Mouse (Mus musculus): ENCODE measurements around the gene Abcc12. TPM values are rescaled to one million over a fixed set of nuclear protein-coding genes. Genes with fewer than 3 reads are reported as not detected.
A peak's percentile ranks its signal among the peaks of the same experiment; 100 is the strongest.

Gene Abcc12
- polyA plus RNA-seq, 1 experiment from 2014 or later, result not detected

DNA sequence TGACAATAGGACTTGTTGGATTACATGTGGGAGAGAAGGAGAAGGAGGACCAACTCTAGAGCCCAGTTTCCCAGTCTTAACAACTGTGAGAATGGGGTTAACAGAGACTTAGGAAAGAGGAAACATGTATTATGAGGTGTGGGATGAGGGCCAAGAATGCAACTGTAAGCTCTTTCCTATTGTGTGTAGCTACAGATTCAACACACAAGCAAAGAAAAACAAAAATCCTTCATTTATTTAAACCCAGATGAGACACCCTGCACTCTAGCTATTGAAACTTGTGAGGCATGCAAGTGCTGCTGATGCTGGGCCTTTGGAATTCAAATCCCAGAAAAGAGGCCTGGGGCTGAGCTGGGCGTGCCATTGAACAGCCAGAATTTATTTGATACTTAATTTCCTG lies 18.7 kb downstream of the Abcc12 start:
- Histone ChIP-seq H3K27me3 (ENCODE audit: poor library complexity, severe bottlenecking) (no peaks in the 10 kb centered on the region), H3K4me3 (no peak overlapping the region), H3K36me3 (replicated peaks) (no peaks in the 10 kb centered on the region), H3K4me1 (peaks cover 22% of the 10 kb centered on the region), H3K27ac (no peak overlapping the region), H3K9me3 (no peaks in the 10 kb centered on the region)
- DNase-seq (ENCODE audit: extremely low spot score, low spot score), result no peak
- 55% methylated on average over 1 of the region's 1 CpGs for WGBS

DNA sequence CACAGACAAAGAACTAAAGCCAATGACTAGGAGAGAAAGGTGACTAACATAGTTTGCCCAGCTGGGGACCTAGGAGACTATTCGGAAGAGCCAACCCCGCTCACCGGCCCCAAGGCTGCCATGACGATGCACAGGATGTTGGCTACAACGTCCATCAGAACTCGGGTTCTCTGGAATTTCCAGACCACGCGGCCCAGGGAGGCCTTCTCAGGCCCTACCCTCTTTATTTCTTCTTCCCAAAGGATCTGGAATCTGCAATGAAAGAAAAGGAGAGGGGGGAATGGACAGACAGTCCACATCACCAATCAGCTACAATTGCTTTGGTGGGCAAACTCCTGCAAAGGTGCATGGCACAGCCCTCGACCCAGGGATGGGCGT lies 19.8 kb downstream of the Abcc12 start:
- H3K4me3 ChIP-seq, result no peak overlapping the region
- no peak overlapping the region for H3K27ac ChIP-seq
- H3K27me3 ChIP-seq (ENCODE audit: poor library complexity, severe bottlenecking), result no peaks in the 10 kb centered on the region
- no peaks in the 10 kb centered on the region for H3K36me3 ChIP-seq (replicated peaks)
- peaks cover 22% of the 10 kb centered on the region for H3K4me1 ChIP-seq
- no peaks in the 10 kb centered on the region for H3K9me3 ChIP-seq
- WGBS, result 92% methylated on average over 10 of the region's 10 CpGs
- no peak for DNase-seq (ENCODE audit: extremely low spot score, low spot score)

DNA sequence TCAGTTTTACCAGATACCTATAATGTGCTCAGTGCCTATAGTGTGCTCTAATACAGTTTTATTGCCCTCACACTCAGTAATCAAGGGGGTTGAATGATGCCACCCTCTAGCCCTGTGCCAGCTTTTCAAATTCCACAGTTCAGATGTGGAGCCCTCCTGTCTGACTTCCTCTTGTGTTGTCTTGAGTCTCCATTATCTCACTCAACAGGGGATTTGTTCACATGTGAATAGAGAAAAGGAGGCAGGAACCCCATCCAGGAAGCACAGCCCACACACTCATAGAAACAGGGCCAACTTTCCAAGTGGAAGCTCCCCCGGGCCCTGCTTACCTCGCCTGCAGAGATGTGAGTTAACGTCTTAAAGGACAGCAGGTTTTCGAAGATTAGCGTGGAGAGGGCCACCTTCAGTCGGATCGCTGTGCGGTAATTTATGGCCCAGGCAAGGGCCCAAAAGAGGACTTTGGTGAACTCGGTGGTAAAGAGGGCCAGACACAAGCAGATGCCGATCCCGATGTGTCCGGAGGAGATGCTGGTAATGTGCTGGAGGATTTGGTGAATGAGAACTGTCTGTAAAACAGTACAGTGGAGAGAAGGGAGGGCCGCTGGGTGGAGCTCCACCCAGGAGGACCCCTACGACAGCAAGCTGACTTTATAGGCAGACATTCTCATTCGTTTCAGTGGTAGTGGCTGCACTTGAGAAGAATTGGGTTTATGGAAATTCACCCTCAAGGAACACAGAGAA lies 20.4 kb downstream of the Abcc12 start:
- Histone ChIP-seq H3K36me3 (replicated peaks) (no peaks in the 10 kb centered on the region), H3K27me3 (ENCODE audit: poor library complexity, severe bottlenecking) (no peaks in the 10 kb centered on the region), H3K9me3 (no peaks in the 10 kb centered on the region), H3K4me1 (peaks cover 22% of the 10 kb centered on the region), H3K4me3 (no peak overlapping the region), H3K27ac (no peak overlapping the region)
- 89% methylated on average over 15 of the region's 15 CpGs for WGBS
- DNase-seq (ENCODE audit: extremely low spot score, low spot score), result no peak

DNA sequence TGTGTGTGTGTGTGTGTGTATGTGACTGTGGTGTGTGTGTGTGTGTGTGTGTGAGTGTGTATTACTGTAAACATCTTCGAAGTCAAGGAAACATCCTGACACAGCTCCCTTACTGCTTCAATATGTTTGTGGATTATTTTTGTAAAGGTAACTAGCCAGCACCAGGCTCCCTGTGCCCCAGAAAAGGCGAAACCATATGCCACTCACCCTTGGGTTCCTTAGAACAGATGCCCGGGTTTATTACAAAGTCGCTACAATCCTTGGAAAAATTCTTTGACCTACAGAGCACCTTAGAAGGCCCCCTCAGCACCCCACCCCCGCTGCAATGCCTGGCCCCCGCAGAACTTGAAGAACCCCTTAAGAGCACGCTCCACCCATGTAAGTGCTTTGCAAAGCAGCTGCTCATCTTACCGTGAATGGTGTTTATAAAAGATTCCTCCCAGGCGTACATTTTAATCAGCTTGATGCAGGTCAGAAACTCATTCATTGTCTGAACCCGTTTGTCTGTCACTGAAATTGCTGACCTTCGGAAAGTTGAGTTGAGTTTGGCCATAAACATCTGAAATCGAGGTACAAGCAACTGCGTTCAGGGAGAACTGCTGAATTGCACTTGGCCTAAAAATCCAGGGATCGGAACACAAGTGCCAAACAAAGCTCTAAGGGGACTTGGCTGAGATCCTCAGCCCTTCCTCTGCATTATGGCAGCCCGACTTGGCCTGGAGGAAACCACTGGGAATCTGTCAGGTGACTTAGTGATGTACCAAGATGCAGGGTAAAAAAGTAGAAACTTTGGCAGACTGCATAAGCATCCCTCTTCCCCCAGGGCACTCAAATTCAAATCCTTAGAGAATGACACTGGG lies 23.1 kb downstream of the Abcc12 start:
- Histone ChIP-seq H3K27me3 (ENCODE audit: poor library complexity, severe bottlenecking) (no peaks in the 10 kb centered on the region), H3K27ac (no peak overlapping the region), H3K4me3 (no peak overlapping the region), H3K4me1 (peaks cover 22% of the 10 kb centered on the region), H3K9me3 (no peaks in the 10 kb centered on the region), H3K36me3 (replicated peaks) (no peaks in the 10 kb centered on the region)
- 89% methylated on average over 15 of the region's 15 CpGs for WGBS
- no peak for DNase-seq (ENCODE audit: extremely low spot score, low spot score)

DNA sequence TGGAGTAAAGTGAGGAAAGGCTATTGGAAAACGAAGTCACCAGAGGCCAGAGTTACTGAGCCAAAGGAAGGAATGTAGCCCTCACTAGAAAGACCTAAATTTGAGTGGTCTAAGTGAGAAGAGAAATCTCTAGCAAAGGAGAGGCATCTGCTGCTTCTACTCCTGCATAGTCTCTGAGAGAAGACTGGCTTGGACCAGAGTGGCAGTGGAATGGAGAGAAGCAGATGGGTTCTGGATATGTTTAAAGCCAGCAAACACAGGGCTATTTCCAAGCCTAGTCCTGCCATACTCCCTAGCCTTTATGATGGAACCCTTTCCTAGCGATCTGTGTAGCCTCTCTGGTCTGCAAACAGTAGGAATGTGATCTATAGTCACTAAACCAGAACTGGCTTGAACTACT lies 24.9 kb downstream of the Abcc12 start:
- no peak for DNase-seq (ENCODE audit: extremely low spot score, low spot score)
- 70% methylated on average over 2 of the region's 2 CpGs for WGBS
- Histone ChIP-seq H3K9me3 (no peaks in the 10 kb centered on the region), H3K27ac (no peak overlapping the region), H3K36me3 (replicated peaks) (no peaks in the 10 kb centered on the region), H3K27me3 (ENCODE audit: poor library complexity, severe bottlenecking) (no peaks in the 10 kb centered on the region), H3K4me3 (no peak overlapping the region), H3K4me1 (peaks cover 4% of the 10 kb centered on the region; the same call in 1 of the 2 replicates)

DNA sequence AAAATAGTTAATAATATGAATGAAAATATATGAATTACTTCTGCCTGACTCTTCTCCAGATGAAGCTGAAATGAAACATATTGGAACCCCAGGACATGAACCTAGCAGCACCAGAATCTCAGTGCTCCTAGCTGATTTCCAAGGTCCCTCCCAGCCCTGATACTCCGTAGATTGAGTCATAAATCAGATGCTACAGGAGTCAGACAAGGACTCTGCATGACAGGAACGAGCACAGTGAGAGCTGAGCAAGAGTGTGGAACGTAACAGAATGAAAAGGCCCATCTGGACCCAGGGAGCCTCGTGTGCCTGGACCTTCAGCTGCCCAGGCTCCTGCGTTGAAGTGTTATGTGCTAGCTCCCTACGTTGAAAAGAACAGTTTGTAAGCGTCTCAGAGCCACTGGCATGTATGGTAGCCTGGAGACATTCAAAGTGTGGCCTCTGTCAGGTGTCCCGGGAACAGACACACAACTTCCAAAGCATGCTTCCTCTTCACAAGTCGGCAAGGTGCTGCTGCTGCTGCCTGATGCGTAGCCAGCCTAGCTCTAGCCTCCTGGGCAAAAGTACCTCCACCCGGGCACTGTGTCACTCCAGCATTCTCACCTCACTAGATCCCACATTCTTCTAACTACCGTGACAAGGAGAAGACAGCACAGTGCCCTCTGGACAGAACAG lies 26.1 kb downstream of the Abcc12 start:
- WGBS, result 91% methylated on average over 12 of the region's 12 CpGs
- H3K27ac ChIP-seq, result no peak overlapping the region
- H3K36me3 ChIP-seq (replicated peaks), result no peaks in the 10 kb centered on the region
- no peaks in the 10 kb centered on the region for H3K27me3 ChIP-seq (ENCODE audit: poor library complexity, severe bottlenecking)
- no peaks in the 10 kb centered on the region for H3K4me1 ChIP-seq
- no peak for DNase-seq (ENCODE audit: extremely low spot score, low spot score)
- H3K4me3 ChIP-seq, result no peak overlapping the region
- H3K9me3 ChIP-seq, result no peaks in the 10 kb centered on the region

DNA sequence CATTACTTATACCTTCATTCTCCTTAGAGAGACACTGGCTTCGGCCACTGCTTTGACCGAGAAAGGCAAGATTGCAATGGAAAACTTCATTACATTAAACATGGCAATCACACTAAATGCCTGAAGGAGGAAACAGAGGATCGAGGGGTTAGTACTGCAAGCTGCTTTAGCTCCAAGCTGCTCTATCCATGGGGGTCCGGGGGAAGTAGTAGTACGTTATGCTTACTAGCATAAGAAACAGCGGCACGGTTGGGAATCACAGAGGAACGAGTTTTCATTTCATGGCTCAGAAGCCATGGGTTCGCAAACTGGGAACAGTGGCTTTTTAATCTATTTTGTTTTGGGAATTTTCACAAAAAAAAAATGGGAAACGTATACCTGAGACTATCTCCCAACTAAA lies 30.0 kb downstream of the Abcc12 start:
- Histone ChIP-seq H3K27me3 (ENCODE audit: poor library complexity, severe bottlenecking) (no peaks in the 10 kb centered on the region), H3K4me3 (no peak overlapping the region), H3K36me3 (replicated peaks) (no peaks in the 10 kb centered on the region), H3K27ac (no peak overlapping the region), H3K4me1 (no peaks in the 10 kb centered on the region), H3K9me3 (no peaks in the 10 kb centered on the region)
- WGBS, result 92% methylated on average over 10 of the region's 10 CpGs
- no peak for DNase-seq (ENCODE audit: extremely low spot score, low spot score)

DNA sequence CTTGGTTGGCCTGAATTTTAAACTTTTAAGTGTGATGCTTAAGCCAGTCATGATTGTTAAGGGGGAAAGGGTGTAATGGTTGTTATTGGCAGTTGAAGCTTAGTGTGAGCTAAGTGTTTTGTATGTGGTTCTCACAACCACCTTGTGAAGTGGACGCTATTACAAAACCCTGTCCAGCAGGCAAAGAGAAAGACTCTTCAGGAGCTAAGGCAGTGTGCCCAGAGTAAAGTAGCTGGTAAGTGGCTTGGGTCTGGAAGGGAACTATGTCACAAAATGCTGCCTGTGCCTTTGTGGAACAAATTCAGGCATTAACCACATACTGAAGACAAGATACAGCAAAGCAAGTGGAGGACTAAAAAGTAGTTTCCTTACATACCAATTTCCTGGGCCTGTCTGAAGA lies 34.5 kb downstream of the Abcc12 start:
- no peak for DNase-seq (ENCODE audit: extremely low spot score, low spot score)
- WGBS, result 85% methylated on average over 1 of the region's 1 CpGs
- no peak overlapping the region for H3K4me3 ChIP-seq
- H3K27ac ChIP-seq, result no peak overlapping the region
- H3K36me3 ChIP-seq (replicated peaks), result no peaks in the 10 kb centered on the region
- H3K9me3 ChIP-seq, result no peaks in the 10 kb centered on the region
- no peaks in the 10 kb centered on the region for H3K4me1 ChIP-seq
- no peaks in the 10 kb centered on the region for H3K27me3 ChIP-seq (ENCODE audit: poor library complexity, severe bottlenecking)

DNA sequence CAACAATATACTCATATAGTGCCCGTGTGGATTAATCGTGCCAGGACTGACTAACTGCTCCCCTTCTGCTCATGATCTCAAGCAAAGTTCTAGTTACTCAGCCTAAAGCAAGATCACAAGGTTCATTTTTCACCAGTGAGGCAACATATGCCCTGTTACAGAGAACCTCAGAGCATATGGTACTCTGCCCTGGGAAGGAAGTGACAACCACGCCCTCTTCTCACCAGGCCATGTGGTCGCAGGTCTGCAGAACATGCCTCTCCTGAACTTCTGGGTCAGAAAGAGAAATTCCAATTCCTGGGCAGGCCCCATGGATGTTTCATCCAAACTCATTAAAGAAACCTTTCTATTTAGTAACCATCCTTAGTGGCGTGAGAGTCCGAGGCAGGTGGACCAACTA lies 39.6 kb downstream of the Abcc12 start:
- H3K27me3 ChIP-seq (ENCODE audit: poor library complexity, severe bottlenecking), result no peaks in the 10 kb centered on the region
- H3K9me3 ChIP-seq, result no peaks in the 10 kb centered on the region
- H3K36me3 ChIP-seq (replicated peaks), result no peaks in the 10 kb centered on the region
- H3K4me1 ChIP-seq, result peaks cover 7% of the 10 kb centered on the region
- H3K4me3 ChIP-seq, result no peak overlapping the region
- 93% methylated on average over 6 of the region's 6 CpGs for WGBS
- DNase-seq (ENCODE audit: extremely low spot score, low spot score), result no peak
- H3K27ac ChIP-seq, result no peak overlapping the region

DNA sequence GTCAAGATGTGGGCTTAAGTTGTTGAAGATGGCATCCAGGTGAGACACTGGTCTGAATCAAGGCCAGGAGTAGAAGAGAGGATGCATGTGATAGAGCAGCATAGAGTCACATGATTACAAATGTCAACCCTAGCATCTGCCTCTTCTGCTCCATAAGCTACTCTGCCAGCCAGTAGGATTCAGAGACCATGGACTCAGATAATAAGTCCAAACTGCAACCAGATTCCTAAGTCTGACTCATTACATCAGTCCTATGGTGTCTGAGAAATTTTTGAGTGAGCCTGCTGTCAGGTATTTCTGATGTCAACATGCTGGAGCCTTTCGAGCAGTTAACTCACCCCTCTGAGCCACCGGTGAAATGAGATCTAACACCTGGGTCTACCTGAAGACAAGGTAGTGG lies 40.1 kb downstream of the Abcc12 start:
- Histone ChIP-seq H3K9me3 (no peaks in the 10 kb centered on the region), H3K36me3 (replicated peaks) (no peaks in the 10 kb centered on the region), H3K27ac (no peak overlapping the region), H3K27me3 (ENCODE audit: poor library complexity, severe bottlenecking) (no peaks in the 10 kb centered on the region), H3K4me3 (no peak overlapping the region), H3K4me1 (peaks cover 12% of the 10 kb centered on the region)
- DNase-seq (ENCODE audit: extremely low spot score, low spot score), result no peak
- WGBS, result 98% methylated on average over 2 of the region's 2 CpGs

DNA sequence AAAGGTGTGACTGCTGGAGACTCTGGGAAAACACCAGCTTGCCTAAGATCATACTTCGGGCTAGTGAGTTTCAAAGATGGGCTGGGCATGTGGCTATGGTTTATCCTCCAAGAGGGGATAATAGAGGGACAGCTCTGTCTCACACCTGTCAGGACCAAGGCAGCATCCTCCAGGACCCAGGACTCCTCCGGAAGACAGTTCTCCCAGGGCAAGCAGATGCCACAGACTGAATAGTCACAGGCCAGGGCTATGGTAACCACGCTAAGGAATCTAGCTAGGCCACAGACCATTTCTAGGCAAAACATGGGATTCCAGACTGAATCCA lies 43.9 kb downstream of the Abcc12 start:
- H3K4me3 ChIP-seq, result no peak overlapping the region
- no peak for DNase-seq (ENCODE audit: extremely low spot score, low spot score)
- no peaks in the 10 kb centered on the region for H3K27me3 ChIP-seq (ENCODE audit: poor library complexity, severe bottlenecking)
- 78% methylated on average over 3 of the region's 3 CpGs for WGBS
- no peaks in the 10 kb centered on the region for H3K36me3 ChIP-seq (replicated peaks)
- peaks cover 21% of the 10 kb centered on the region for H3K4me1 ChIP-seq
- H3K27ac ChIP-seq, result no peak overlapping the region
- no peaks in the 10 kb centered on the region for H3K9me3 ChIP-seq

DNA sequence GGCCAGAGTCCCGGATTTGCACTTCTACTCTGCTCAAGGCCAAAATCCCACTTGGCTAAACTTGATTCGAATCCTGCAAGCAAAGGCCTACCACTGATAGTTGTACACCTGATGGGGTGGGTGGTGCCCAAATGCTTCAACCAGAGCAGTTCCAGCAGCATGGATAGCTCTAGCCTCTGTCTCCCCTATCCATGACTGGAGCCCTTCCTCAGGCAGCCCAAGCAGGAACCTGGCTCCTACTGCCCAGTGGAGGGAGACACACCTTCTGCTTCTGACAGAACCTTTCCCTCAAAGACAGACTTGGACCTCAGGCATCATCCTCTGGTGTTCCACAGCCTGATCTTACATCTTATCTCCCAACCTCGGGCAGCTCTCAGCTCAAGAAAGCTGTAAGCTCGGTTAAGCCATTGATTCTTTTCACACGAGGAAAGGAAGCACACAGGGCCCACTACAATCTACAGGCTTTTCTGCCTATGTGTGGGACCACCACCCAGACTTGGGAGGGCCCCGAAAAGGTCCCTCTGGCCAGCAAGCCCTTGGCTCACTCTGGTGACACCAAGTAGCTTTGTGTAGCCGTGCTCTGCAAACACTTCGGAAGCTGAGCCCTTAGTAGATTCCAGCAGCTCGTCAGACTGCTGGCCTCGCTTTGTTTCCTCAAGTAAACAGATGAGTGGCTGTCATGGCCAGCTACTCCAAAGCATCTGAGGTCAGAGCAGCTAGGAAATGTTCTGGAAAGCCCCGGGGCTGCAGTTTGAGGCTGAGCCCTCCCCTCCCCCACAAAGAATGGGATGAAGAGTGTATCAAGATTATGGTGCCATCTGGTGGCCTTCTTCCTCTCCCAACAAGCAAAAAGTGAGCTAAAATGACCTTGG lies 44.5 kb downstream of the Abcc12 start:
- 66% methylated on average over 11 of the region's 11 CpGs for WGBS
- H3K27ac ChIP-seq, result peak overlapping the region; percentile 67

More for the DNA sequence above, 44.5 kb downstream of the Abcc12 start:
- H3K4me1 ChIP-seq, result peaks cover 21% of the 10 kb centered on the region
- H3K27me3 ChIP-seq (ENCODE audit: poor library complexity, severe bottlenecking), result no peaks in the 10 kb centered on the region
- H3K9me3 ChIP-seq, result no peaks in the 10 kb centered on the region
- no peaks in the 10 kb centered on the region for H3K36me3 ChIP-seq (replicated peaks)
- DNase-seq (ENCODE audit: extremely low spot score, low spot score), result peak; percentile 66
- no peak overlapping the region for H3K4me3 ChIP-seq

Data from forebrain, embryonic 10.5 days (tissue).